Mouse (Mus musculus) CD8-positive naive resting alpha-beta T cell, adult 57 days (primary cell): ENCODE data around the gene Pus1. TPM values are rescaled to one million over a fixed set of nuclear protein-coding genes. Genes with fewer than 3 reads are reported as not detected.

Experiments
- total RNA-seq: library from RNA; stranded (reverse); gene quantifications from one replicate; pipeline ENCODE4 v1.2.4, GENCODE M21; 2023

Gene Pus1
- 33.7 TPM for total RNA-seq

DNA sequence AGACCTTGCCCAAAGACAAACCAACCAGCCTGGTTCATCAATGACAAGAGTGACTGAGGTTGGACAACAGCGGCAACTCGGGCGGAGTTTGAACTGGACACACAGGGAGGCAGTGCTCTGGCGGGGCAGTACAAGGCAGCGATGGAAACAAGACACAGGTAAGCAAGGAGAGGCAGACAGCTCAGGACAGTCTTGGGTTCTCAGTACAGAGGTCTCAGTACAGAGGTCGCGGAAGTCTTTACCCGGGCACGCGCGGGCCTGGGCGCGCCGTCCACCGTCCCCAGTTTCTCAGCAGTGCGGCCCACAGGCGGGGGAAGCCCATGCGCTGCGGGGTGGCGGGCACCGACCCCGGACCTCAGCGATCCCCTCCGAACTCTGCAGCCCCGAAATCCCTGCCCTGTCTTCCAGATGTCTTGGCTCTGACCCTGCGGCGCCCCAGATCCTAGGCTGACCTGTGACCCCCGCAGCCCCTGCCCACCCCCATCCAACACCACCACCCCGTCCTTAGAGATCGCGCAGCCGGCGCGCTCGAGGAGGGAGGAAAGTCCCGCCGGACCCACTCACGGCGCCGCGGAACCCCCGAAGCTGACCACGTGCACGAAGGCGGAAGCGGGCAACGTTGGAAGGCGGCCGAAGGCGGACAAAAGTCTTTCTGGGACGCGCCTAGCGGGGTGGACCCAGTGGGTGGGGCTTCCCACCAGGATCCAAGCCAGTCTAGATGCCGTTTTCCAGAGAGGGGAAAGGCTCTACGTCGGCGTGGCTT lies at the start of gene Pus1:
TSS of gene Pus1 (minus strand) at position 662 of the 763 bp plus-strand sequence.

DNA sequence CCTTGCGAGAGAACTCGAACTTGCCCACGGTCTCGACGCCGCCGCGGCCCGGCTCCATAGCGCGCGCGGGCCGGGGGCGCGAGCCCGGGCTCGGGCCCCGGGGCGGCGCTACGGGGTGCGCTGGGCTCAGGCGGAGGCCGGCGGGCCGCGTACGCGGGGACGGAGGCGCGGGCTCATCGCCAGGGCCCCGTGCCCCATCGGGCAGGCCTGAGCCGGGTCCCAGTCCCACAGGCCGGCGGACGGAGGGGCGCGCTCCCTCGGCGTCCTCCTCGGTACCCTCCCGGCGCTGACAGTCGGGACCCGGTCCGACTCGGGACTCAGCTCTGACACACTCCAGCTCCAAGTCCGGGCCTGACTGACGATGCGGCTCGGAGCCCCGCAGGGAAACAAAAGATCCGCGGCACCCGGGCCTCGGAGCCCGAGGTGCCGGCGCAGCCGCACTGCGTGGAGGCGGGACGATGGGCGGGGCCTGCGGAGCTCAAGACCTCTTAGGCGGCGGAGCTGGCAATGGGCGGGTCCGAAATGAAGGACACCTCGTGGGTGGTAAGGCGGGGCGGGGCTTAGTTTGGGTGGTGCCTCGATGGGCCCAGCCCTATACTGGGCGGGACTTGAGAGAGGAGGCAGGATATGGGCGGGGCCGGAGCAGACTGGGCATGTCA lies 29.3 kb upstream of the Pus1 start, which contains the start of gene Ulk1:
TSS of gene Ulk1 (minus strand) at position 431 of the 659 bp plus-strand sequence.

DNA sequence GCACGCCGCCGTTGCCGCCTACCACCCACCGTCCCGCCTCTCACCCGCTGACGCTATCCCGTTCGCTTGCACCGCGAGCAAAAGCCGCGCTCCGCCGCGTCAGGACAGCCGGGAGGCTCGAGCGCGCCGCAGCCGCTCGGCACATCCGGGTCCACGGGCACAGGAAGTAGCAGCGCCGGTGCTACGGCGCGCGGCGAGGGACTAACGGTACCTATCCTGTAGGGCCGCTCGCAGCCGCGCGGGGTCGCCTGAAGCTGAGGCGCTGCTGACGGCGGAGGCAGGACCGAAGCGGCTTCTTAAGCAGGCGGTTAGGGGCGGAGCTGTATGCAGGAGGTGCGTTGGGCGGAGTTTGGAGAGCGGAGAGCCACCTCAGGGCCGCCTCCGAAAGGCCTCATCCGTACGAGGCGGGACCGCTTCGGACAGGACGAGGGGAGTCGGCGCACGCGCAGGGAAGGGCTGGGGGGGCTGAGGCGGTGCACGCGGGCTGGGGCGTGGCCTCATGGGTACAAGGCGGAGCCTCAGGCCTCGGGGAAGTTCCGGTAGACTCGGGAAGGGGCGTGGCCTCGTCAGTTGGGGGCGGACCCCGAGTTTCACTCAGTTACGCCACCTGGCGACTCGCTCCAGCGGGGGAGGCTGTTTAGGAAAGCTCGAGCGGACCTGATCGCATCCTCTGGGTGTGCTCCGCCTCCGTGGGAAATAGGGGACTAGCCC lies 9.9 kb downstream of the Pus1 start, which contains the start of gene Ep400:
TSS of gene Ep400 (minus strand) at position 270 of the 711 bp plus-strand sequence.

Other genes starting within 250 kb of the Pus1 start
- 6.8 TPM for gene Galnt9, start 236.3 kb downstream of the Pus1 start, total RNA-seq
- 59.9 TPM for gene Noc4l, start 127.2 kb downstream of the Pus1 start, total RNA-seq
- gene Ddx51, start 127.2 kb downstream of the Pus1 start, total RNA-seq, result 48.1 TPM
- 247 TPM for gene Ep400, start 9.9 kb downstream of the Pus1 start, total RNA-seq
- 93.9 TPM for gene Ulk1, start 29.4 kb upstream of the Pus1 start, total RNA-seq
- gene Hscb, start 59.1 kb upstream of the Pus1 start, total RNA-seq, result 24.4 TPM
- gene Chek2, start 59.3 kb upstream of the Pus1 start, total RNA-seq, result 3.9 TPM
- gene Ttc28, start 99.1 kb upstream of the Pus1 start, total RNA-seq, result 27.2 TPM